Mouse (Mus musculus) intestine, embryonic 16.5 days (tissue): ENCODE measurements around the gene Snx29. TPM values are rescaled to one million over a fixed set of nuclear protein-coding genes. Genes with fewer than 3 reads are reported as not detected.

Experiments used
- ATAC-seq: fragments of 200-750 bp; cut with Nextera tagmentation; 2 replicates; pipeline ENCODE4 v1.8.0; 2017; ENCODE audit warnings: moderate TSS enrichment, moderate library complexity
- H3K27ac ChIP-seq: fragments of 300-500 bp; sonication (generic); 2 replicates; pipeline ENCODE4 v1.5.1; 2014; ENCODE audit warnings: mild to moderate bottlenecking, low read length
- H3K27me3 ChIP-seq: fragments of 300-500 bp; sonication (generic); replicated peaks from 2 replicates; pipeline ENCODE4 v1.6.1; 2014; ENCODE audit warnings: low read length, control low read depth, mixed read lengths; ENCODE audit not compliant: control insufficient read depth, insufficient read depth
- H3K36me3 ChIP-seq: fragments of 300-500 bp; sonication (generic); 2 replicates; pipeline ENCODE4 v1.6.1; 2014; ENCODE audit warnings: low read length, control low read depth; ENCODE audit not compliant: control insufficient read depth, insufficient read depth
- H3K4me1 ChIP-seq: fragments of 300-500 bp; sonication (generic); 2 replicates; pipeline ENCODE4 v1.6.1; 2014; ENCODE audit warnings: low read length, control low read depth, mixed read lengths; ENCODE audit not compliant: control insufficient read depth, insufficient read depth
- H3K4me2 ChIP-seq: fragments of 300-500 bp; sonication (generic); 2 replicates; pipeline ENCODE4 v1.6.1; 2014; ENCODE audit warnings: low read depth, low read length, control low read depth
- H3K4me3 ChIP-seq: fragments of 300-500 bp; sonication (generic); 2 replicates; pipeline ENCODE4 v1.5.1; 2014; ENCODE audit warnings: mild to moderate bottlenecking, low read length
- H3K9ac ChIP-seq: fragments of 300-500 bp; sonication (generic); 2 replicates; pipeline ENCODE4 v1.6.1; 2014; ENCODE audit warnings: low read depth, low read length
- H3K9me3 ChIP-seq: fragments of 300-500 bp; sonication (generic); 2 replicates; pipeline ENCODE4 v1.6.1; 2016; ENCODE audit warnings: low read length, control low read depth; ENCODE audit not compliant: control insufficient read depth
- WGBS: fragments of 180-500 bp; shearing (Covaris S2); extraction: QIAGEN DNeasy Blood & Tissue Kit; methylation state at CpG from one replicate; pipeline ENCODE4 v1.1.7; 2014; 5-methylcytosine and 5-hydroxymethylcytosine counted together
- polyA plus RNA-seq: library from polyadenylated mRNA; unstranded; fragments of >200 nt; fragmentation: Nextera tagmentation; extraction: Ambion mirVana; gene quantifications from 2 replicates; pipeline ENCODE4 v1.2.1, GENCODE M21; 2015

The Snx29 gene
- polyA plus RNA-seq, 1 experiment from 2014 or later, result 6.3 TPM

- no peak overlapping the region for H3K27ac ChIP-seq
- ATAC-seq, result no peak
- H3K4me3 ChIP-seq, result no peak overlapping the region
- H3K9ac ChIP-seq, result no peak overlapping the region
- H3K4me2 ChIP-seq, result no peak overlapping the region
- no peaks in the 10 kb centered on the region for H3K27me3 ChIP-seq
- no peaks in the 10 kb centered on the region for H3K36me3 ChIP-seq
- no peaks in the 10 kb centered on the region for H3K9me3 ChIP-seq
- no peaks in the 10 kb centered on the region for H3K4me1 ChIP-seq
Observed at GRCm38 (mm10) chr16:11750605-11751004, 427.9 kb downstream of the Snx29 start.

GRCm38 (mm10) chr16:11752557-11752956 lies 429.8 kb downstream of the Snx29 start:
- H3K27me3 ChIP-seq, result no peaks in the 10 kb centered on the region
- H3K9me3 ChIP-seq, result no peaks in the 10 kb centered on the region
- H3K27ac ChIP-seq, result no peak overlapping the region
- ATAC-seq, result no peak
- no peaks in the 10 kb centered on the region for H3K4me1 ChIP-seq
- H3K9ac ChIP-seq, result no peak overlapping the region
- H3K36me3 ChIP-seq, result no peaks in the 10 kb centered on the region
- H3K4me3 ChIP-seq, result no peak overlapping the region
- 82% methylated on average over 5 of the region's 5 CpGs for WGBS
- H3K4me2 ChIP-seq, result no peak overlapping the region

- Histone ChIP-seq H3K9ac (no peak overlapping the region), H3K4me1 (no peaks in the 10 kb centered on the region), H3K9me3 (no peaks in the 10 kb centered on the region), H3K27me3 (no peaks in the 10 kb centered on the region), H3K27ac (no peak overlapping the region), H3K4me3 (no peak overlapping the region), H3K4me2 (no peak overlapping the region), H3K36me3 (no peaks in the 10 kb centered on the region)
- 86% methylated on average over 2 of the region's 2 CpGs for WGBS
- no peak for ATAC-seq
Observed at GRCm38 (mm10) chr16:11753466-11753865, 430.8 kb downstream of the Snx29 start.

- Histone ChIP-seq H3K4me3 (no peak overlapping the region), H3K9me3 (no peaks in the 10 kb centered on the region), H3K36me3 (no peaks in the 10 kb centered on the region), H3K9ac (no peak overlapping the region), H3K4me1 (no peaks in the 10 kb centered on the region), H3K27ac (no peak overlapping the region), H3K27me3 (no peaks in the 10 kb centered on the region), H3K4me2 (no peak overlapping the region)
- WGBS, result 90% methylated on average over 2 of the region's 2 CpGs
- ATAC-seq, result no peak
Observed at GRCm38 (mm10) chr16:11754136-11754535, 431.4 kb downstream of the Snx29 start.

- Histone ChIP-seq H3K27ac (no peak overlapping the region), H3K27me3 (no peaks in the 10 kb centered on the region), H3K4me2 (no peak overlapping the region), H3K4me1 (no peaks in the 10 kb centered on the region), H3K9me3 (no peaks in the 10 kb centered on the region), H3K9ac (no peak overlapping the region), H3K36me3 (no peaks in the 10 kb centered on the region), H3K4me3 (no peak overlapping the region)
- WGBS, result 83% methylated on average over 9 of the region's 9 CpGs
- ATAC-seq, result no peak
Observed at GRCm38 (mm10) chr16:11755281-11756066, 432.8 kb downstream of the Snx29 start.

- H3K36me3 ChIP-seq, result no peaks in the 10 kb centered on the region
- H3K4me3 ChIP-seq, result no peak overlapping the region
- no peaks in the 10 kb centered on the region for H3K27me3 ChIP-seq
- no peaks in the 10 kb centered on the region for H3K9me3 ChIP-seq
- H3K9ac ChIP-seq, result no peak overlapping the region
- no peak overlapping the region for H3K27ac ChIP-seq
- no peak overlapping the region for H3K4me2 ChIP-seq
- 67% methylated on average over 1 of the region's 1 CpGs for WGBS
- H3K4me1 ChIP-seq, result no peaks in the 10 kb centered on the region
- no peak for ATAC-seq
Observed at GRCm38 (mm10) chr16:11756598-11757245, 434.0 kb downstream of the Snx29 start.

GRCm38 (mm10) chr16:11757471-11757870 lies 434.8 kb downstream of the Snx29 start:
- ATAC-seq, result no peak
- Histone ChIP-seq H3K9me3 (no peaks in the 10 kb centered on the region), H3K4me3 (no peak overlapping the region), H3K9ac (no peak overlapping the region), H3K4me1 (no peaks in the 10 kb centered on the region), H3K36me3 (no peaks in the 10 kb centered on the region), H3K4me2 (no peak overlapping the region), H3K27me3 (no peaks in the 10 kb centered on the region), H3K27ac (no peak overlapping the region)
- 92% methylated on average over 8 of the region's 8 CpGs for WGBS

- Histone ChIP-seq H3K36me3 (no peaks in the 10 kb centered on the region), H3K27ac (no peak overlapping the region), H3K9me3 (no peaks in the 10 kb centered on the region), H3K4me2 (no peak overlapping the region), H3K4me3 (no peak overlapping the region), H3K4me1 (no peaks in the 10 kb centered on the region), H3K9ac (no peak overlapping the region), H3K27me3 (no peaks in the 10 kb centered on the region)
- 86% methylated on average over 7 of the region's 7 CpGs for WGBS
- no peak for ATAC-seq
Observed at GRCm38 (mm10) chr16:11757951-11758350, 435.2 kb downstream of the Snx29 start.

GRCm38 (mm10) chr16:11772318-11772717 lies 449.6 kb downstream of the Snx29 start:
- no peak overlapping the region for H3K9ac ChIP-seq
- H3K4me1 ChIP-seq, result no peaks in the 10 kb centered on the region
- H3K36me3 ChIP-seq, result no peaks in the 10 kb centered on the region
- WGBS, result 65% methylated on average over 2 of the region's 2 CpGs
- H3K27ac ChIP-seq, result no peak overlapping the region
- H3K27me3 ChIP-seq, result no peaks in the 10 kb centered on the region
- no peak for ATAC-seq
- no peak overlapping the region for H3K4me3 ChIP-seq
- H3K9me3 ChIP-seq, result no peaks in the 10 kb centered on the region
- H3K4me2 ChIP-seq, result no peak overlapping the region
